Mouse (Mus musculus) limb, embryonic 14.5 days (tissue): Measurements from ENCODE around the gene Tubgcp6. TPM values are rescaled to one million over a fixed set of nuclear protein-coding genes. Genes with fewer than 3 reads are reported as not detected.
A peak's percentile ranks its signal among the peaks of the same experiment; 100 is the strongest.

Experiments
- ATAC-seq: fragments of 200-750 bp; cut with Nextera tagmentation; 2 replicates; pipeline ENCODE4 v1.8.0; 2017; ENCODE audit warnings: low read depth, moderate number of reproducible peaks, moderate TSS enrichment; ENCODE audit not compliant: low FRiP score
- DNase-seq: peaks from one replicate; pipeline ENCODE4 v3.0.0-alpha.2; 2015; ENCODE audit warnings: low spot score
- H3K27ac ChIP-seq: fragments of 300-500 bp; sonication (generic); replicated peaks from 2 replicates; pipeline ENCODE4 v1.5.1; 2014; ENCODE audit warnings: low read depth, mild to moderate bottlenecking, low read length, moderate library complexity, mixed read lengths
- H3K27me3 ChIP-seq: fragments of 300-500 bp; sonication (generic); 2 replicates; pipeline ENCODE4 v1.6.1; 2014; ENCODE audit warnings: low read length, mixed read lengths; ENCODE audit not compliant: control insufficient read depth, insufficient read depth
- H3K36me3 ChIP-seq: fragments of 300-500 bp; sonication (generic); 2 replicates; pipeline ENCODE4 v1.6.1; 2014; ENCODE audit warnings: mild to moderate bottlenecking, low read length, moderate library complexity, mixed read lengths; ENCODE audit not compliant: control insufficient read depth, insufficient read depth
- H3K4me1 ChIP-seq: fragments of 300-500 bp; sonication (generic); 2 replicates; pipeline ENCODE4 v1.6.1; 2014; ENCODE audit warnings: antibody characterized with exemption, low read length, mixed read lengths; ENCODE audit not compliant: control insufficient read depth, insufficient read depth
- H3K4me2 ChIP-seq: fragments of 300-500 bp; sonication (generic); replicated peaks from 2 replicates; pipeline ENCODE4 v1.6.1; 2014; ENCODE audit warnings: low read depth, mild to moderate bottlenecking, low read length, moderate library complexity; ENCODE audit not compliant: severe bottlenecking
- H3K4me3 ChIP-seq: fragments of 300-500 bp; sonication (generic); replicated peaks from 2 replicates; pipeline ENCODE4 v1.5.1; 2014; ENCODE audit warnings: low read length
- H3K9ac ChIP-seq: fragments of 300-500 bp; sonication (generic); 2 replicates; pipeline ENCODE4 v1.6.1; 2014; ENCODE audit warnings: mild to moderate bottlenecking, low read depth, low read length, moderate library complexity; ENCODE audit not compliant: severe bottlenecking
- H3K9me3 ChIP-seq: fragments of 300-500 bp; sonication (generic); 2 replicates; pipeline ENCODE4 v1.6.1; 2016; ENCODE audit warnings: low read length; ENCODE audit not compliant: control insufficient read depth
- POLR2A ChIP-seq: fragments of 200-500 bp; IDR thresholded peaks from 2 replicates; pipeline ENCODE4 v1.8.0; 2012; ENCODE audit warnings: inconsistent platforms, mild to moderate bottlenecking, moderate library complexity, borderline replicate concordance; ENCODE audit not compliant: insufficient read depth, insufficient read length; ENCODE audit errors: extremely low read depth
- WGBS: fragments of 180-500 bp; shearing (Covaris S2); extraction: QIAGEN DNeasy Blood & Tissue Kit; methylation state at CpG from one replicate; pipeline ENCODE4 v1.1.7; 2014; 5-methylcytosine and 5-hydroxymethylcytosine counted together
- polyA plus RNA-seq, 2 experiments: library from polyadenylated mRNA; depleted of rRNA in 1 of 2; stranded (reverse) in 1 of 2; unstranded in 1 of 2; fragments of >200 nt; fragmentation: Nextera tagmentation in 1 of 2; extraction: Ambion mirVana in 1 of 2; gene quantifications; 2 replicates each; pipeline versions ENCODE4 v1.2.1 to v1.2.3; 2012 to 2014

The Tubgcp6 gene
- polyA plus RNA-seq, 2 experiments = 17.2 to 36.8 TPM

DNA sequence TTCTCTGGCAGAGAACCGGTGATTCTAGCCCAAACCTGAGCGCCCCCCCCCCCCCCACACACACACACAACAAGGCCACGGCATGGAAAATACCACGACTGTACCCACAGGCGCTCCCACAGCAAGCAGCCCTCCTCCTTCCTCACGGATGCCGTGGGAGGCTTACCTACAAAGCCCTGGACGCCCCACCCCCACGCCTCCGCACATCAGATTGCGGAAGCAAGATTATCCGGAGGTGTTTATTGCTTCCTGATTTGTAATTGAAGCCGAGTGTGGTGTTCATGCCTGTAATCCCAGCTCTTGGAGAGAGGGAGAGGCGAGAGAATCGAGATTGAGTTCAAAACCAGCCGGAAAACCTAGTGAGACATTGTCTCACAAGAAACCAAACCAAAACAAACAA is 24.1 kb upstream of the Tubgcp6 start:
- Histone ChIP-seq H3K36me3 (no peaks in the 10 kb centered on the region), H3K4me2 (peak overlapping the region; percentile 57), H3K27me3 (peaks cover 26% of the 10 kb centered on the region), H3K9ac (0 out of 2 replicates have a peak overlapping the region, but pooled peaks have one; percentile 22), H3K4me3 (peak overlapping the region; percentile 30), H3K4me1 (peaks cover 24% of the 10 kb centered on the region), H3K27ac (no peak overlapping the region), H3K9me3 (no peaks in the 10 kb centered on the region)
- no peak for TF ChIP-seq POLR2A
- WGBS = under 1% methylated on average over 15 of the region's 16 CpGs
- ATAC-seq (no peak), DNase-seq (no peak)

DNA sequence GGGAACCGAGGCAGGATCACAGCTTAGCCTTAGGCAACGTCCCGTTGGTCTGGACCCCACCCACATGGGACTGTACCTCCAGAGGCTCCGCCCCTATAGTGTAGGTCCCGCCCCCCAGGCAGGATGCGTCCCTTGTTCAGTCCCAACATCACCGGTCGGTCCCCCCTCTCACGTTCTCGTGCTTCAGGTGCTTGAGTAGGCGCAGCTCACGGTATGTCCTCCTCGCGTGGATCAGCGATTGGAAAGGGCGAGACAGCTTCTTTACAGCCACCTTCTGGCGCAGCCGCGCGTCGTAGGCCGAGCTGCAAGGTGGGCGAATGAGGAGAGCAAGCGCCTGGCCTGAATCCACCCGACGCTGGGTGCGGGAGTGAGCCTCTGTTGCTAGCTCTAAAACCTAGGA is 23.6 kb upstream of the Tubgcp6 start:
- Histone ChIP-seq H3K27me3 (peaks cover 28% of the 10 kb centered on the region), H3K4me3 (peak overlapping the region; percentile 30), H3K4me2 (peak overlapping the region; percentile 57), H3K4me1 (peaks cover 24% of the 10 kb centered on the region), H3K9me3 (no peaks in the 10 kb centered on the region), H3K9ac (peak overlapping the region; percentile 22; the same call in 1 of the 2 replicates), H3K27ac (no peak overlapping the region), H3K36me3 (no peaks in the 10 kb centered on the region)
- TF ChIP-seq POLR2A = no peak
- WGBS = 0% methylated on average over 26 of the region's 27 CpGs
- DNase-seq (no peak), ATAC-seq (no peak)

DNA sequence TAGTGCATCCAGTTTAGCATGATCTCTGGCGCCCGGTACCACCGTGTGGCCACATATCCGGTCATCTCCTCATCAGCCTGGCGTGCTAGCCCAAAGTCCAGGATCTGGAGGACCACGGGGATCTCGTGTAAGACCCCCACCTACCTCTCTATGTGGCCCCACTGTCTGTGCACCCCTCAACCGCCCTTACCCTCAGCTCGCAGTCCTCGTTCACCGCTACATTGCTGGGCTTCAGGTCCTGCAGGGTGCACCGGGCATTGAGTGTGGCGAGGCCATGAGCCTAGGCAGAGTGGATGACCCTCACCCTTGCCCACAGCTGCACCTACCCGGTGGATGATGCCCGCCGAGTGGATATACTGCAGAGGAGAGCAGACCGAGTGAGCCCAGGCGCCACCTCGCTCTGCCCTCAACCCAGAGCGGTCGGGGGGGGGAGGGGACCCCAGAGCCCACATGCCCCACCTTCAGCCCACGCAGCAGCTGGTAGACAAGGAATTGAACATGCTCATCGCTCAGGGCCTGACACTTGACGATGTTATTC is 23.0 kb upstream of the Tubgcp6 start:
- Histone ChIP-seq H3K4me2 (peak overlapping the region; percentile 57; the same call in 1 of the 2 replicates), H3K27me3 (peaks cover 34% of the 10 kb centered on the region), H3K9ac (no peak overlapping the region), H3K4me3 (no peak overlapping the region; the same call in 1 of the 2 replicates), H3K9me3 (no peaks in the 10 kb centered on the region), H3K36me3 (no peaks in the 10 kb centered on the region), H3K4me1 (peaks cover 26% of the 10 kb centered on the region), H3K27ac (no peak overlapping the region)
- no peak for DNase-seq
- ATAC-seq = no peak
- no peak for TF ChIP-seq POLR2A
- 74% methylated on average over 24 of the region's 24 CpGs for WGBS

DNA sequence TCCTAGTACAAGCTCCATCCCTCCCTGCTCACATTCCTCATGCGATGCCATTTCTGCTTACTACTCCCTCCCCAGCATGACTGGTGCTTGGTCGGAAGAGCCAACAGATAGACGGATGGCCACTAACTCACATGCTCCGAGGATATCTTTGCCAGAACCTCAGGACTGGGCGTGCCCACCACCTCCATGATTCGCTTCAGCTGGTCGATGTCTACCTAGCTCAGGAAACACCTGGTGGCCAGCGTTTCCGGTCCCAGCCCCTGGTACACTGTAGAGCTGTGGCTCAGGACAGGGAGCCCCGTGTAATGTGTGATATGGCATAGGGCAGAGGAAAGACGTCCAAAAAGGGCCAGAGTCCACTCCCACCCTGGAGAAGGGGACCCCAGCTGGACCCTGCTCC is 22.1 kb upstream of the Tubgcp6 start:
- Histone ChIP-seq H3K4me3 (no peak overlapping the region), H3K27me3 (peaks cover 42% of the 10 kb centered on the region), H3K9ac (no peak overlapping the region), H3K9me3 (no peaks in the 10 kb centered on the region), H3K4me1 (peaks cover 33% of the 10 kb centered on the region), H3K27ac (no peak overlapping the region), H3K36me3 (no peaks in the 10 kb centered on the region), H3K4me2 (no peak overlapping the region)
- no peak for TF ChIP-seq POLR2A
- DNase-seq (no peak), ATAC-seq (no peak)
- WGBS = 86% methylated on average over 11 of the region's 11 CpGs

DNA sequence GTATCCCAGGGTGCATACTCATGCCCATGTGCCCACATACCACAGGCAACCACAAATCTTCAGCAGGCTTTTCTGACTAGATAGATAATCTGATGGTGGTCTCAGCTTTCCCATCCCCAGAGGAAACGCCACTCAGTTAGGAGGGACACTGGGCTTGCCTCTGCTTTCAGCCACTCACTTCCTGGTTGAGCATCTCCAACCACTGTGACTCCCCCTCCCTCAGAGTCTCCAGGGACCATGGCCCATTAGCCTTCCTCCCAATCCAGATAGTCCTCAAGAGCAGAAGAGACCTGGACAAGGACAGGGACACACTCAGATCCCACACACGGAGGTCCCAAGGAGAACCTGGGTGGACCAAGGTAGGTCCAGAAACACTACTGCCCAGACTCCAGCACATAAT is 20.2 kb upstream of the Tubgcp6 start:
- no peak for DNase-seq
- Histone ChIP-seq H3K4me2 (no peak overlapping the region), H3K27ac (no peak overlapping the region), H3K36me3 (no peaks in the 10 kb centered on the region), H3K9me3 (no peaks in the 10 kb centered on the region), H3K27me3 (peaks cover 37% of the 10 kb centered on the region), H3K9ac (no peak overlapping the region), H3K4me3 (no peak overlapping the region), H3K4me1 (peaks cover 28% of the 10 kb centered on the region; the same call in 1 of the 2 replicates)
- no peak for TF ChIP-seq POLR2A
- WGBS = 78% methylated on average over 2 of the region's 2 CpGs
- ATAC-seq = no peak

DNA sequence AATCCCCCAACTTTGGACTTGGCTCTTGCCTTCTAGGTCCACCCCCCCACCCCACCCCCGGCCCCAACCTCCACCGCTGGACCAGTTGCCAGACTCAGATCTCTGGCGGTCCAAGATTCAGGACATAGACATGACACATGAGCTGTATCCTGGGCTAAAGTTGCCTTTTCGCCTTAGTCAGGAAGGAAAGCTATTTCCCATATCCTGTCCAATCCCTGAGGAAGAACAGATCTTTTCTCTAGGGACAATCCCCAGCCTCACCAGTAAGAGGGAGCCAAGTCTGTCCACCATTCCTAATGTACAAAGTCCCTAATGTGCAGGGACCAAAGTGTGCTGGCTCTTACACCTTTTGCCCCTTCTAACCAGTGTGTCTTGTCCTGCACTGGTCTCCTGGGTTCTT is 19.0 kb upstream of the Tubgcp6 start:
- 34% methylated on average over 4 of the region's 4 CpGs for WGBS

More for the DNA sequence above, 19.0 kb upstream of the Tubgcp6 start:
- TF ChIP-seq POLR2A = no peak
- Histone ChIP-seq H3K27ac (no peak overlapping the region), H3K4me1 (peaks cover 20% of the 10 kb centered on the region; the same call in 1 of the 2 replicates), H3K27me3 (peaks cover 26% of the 10 kb centered on the region), H3K4me3 (no peak overlapping the region), H3K9me3 (no peaks in the 10 kb centered on the region), H3K9ac (no peak overlapping the region), H3K4me2 (no peak overlapping the region), H3K36me3 (no peaks in the 10 kb centered on the region)
- no peak for ATAC-seq
- no peak for DNase-seq
